Mouse (Mus musculus): Measurements from ENCODE around the gene Vegfb. TPM values are rescaled to one million over a fixed set of nuclear protein-coding genes. Genes with fewer than 3 reads are reported as not detected.

The Vegfb gene
- polyA plus RNA-seq, 1 experiment = 39.3 TPM

DNA sequence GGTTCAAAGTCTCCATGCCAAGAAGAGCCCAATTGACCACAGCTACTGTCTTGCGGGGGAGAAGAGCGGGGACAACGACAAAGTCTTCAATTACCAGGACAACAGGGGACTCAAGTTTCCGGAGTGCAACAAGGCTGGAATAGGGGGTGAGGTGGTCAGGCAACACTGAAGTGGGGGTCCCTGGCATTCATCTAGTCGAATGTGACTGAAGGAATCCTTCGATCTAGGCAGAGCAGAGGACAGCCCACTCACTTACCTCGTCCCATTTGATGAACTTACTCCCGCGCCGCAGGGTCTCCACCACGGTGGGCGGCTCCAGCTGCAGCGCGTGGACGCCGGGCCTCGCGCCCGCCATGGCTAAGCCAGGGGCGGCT is 18.2 kb downstream of the Vegfb start:
- TF ChIP-seq CTCF (IDR thresholded peaks at IDR 0.05; ENCODE audit: borderline replicate concordance, extremely low read depth, insufficient read depth, insufficient read length) (no peak), POLR2A (IDR thresholded peaks at IDR 0.05; ENCODE audit: borderline replicate concordance, extremely low read depth, insufficient read depth, insufficient read length, poor library complexity, severe bottlenecking) (no peak)
- no peak for DNase-seq (ENCODE audit: low read depth)

DNA sequence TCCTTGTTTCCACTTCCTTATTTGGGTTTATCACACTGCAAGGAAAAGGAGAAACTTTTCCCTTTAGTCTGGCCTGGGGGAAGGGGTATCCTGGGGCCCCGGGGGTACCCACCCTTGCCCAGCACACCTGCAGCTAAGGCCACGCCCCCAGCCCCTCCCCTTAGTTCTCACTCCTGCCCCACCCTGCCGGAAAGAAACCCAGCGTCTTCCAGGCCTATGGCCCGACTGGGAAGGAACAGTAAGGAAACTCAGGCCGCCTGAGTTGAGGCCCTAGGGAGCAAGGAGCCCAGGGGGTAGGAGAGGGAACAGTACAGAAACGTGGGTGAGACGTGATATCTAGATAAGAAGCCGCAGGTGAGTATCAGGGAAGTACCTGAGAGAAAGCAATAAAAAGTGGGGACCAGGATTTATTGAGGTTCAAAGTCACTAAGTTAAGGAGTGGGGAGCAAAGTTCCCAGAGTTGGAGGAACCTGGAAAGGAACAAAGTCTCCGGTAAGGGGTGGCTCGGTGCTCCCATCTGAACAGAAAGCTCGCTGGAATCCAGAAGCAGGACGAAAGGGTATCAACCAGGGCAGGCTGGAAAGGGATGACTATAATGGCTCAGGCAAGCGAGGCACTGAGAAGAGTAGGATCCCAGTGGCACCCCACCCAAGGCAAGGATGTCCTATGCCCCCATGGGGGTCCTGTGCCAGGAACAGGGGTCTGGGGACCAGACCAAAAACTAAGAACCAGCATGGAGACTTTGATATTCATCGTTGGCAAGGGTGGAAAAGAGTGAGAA is 18.8 kb downstream of the Vegfb start:
- TF ChIP-seq POLR2A (IDR thresholded peaks at IDR 0.05; ENCODE audit: borderline replicate concordance, extremely low read depth, insufficient read depth, insufficient read length, poor library complexity, severe bottlenecking) (no peak), CTCF (IDR thresholded peaks at IDR 0.05; ENCODE audit: borderline replicate concordance, extremely low read depth, insufficient read depth, insufficient read length) (no peak)
- DNase-seq (ENCODE audit: low read depth) = no peak

DNA sequence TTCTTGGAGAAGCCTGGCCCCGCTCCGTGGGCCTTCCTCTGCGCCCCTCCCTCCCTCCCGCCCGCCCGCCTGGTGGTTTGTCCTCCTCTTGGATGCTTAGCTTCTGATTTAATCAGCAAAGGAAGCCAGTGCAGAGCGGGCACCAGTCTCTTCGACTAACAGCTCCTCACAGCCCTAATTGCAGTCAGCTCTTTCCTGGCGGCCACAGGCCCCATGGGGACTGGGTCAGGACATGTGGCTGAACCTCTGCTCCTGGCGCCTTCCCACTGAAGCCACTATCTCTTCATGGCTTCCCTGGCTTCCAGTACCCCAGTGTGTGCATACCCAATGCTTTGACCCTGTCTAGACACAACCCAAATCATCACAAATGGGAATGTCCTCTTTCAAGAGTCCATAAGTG is 31.0 kb downstream of the Vegfb start:
- TF ChIP-seq POLR2A (IDR thresholded peaks at IDR 0.05; ENCODE audit: borderline replicate concordance, extremely low read depth, insufficient read depth, insufficient read length, poor library complexity, severe bottlenecking) = no peak
- TF ChIP-seq CTCF (IDR thresholded peaks at IDR 0.05; ENCODE audit: borderline replicate concordance, extremely low read depth, insufficient read depth, insufficient read length) = no peak

DNA sequence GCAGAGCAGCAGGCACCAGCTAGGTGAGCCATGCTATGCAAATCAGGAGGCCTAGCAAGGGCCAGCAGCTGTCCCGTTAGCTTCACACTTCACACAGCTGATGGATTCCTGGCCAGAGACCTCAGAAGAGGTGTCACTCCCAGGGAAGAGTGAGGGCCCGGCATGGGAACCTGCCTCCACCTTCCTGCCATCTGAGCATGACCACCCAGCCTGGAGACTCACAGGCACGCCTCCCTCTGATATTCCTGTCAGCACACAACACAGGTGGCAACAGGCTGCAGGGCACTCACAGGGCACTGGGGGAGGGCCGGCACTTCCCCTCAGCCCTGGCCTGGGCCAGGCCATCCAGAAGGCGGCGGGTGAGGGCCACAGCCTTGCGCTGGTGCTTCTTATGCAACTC is 32.0 kb downstream of the Vegfb start:
- no peak for DNase-seq (ENCODE audit: low read depth)
- TF ChIP-seq CTCF (IDR thresholded peaks at IDR 0.05; ENCODE audit: borderline replicate concordance, extremely low read depth, insufficient read depth, insufficient read length) (no peak), POLR2A (IDR thresholded peaks at IDR 0.05; ENCODE audit: borderline replicate concordance, extremely low read depth, insufficient read depth, insufficient read length, poor library complexity, severe bottlenecking) (no peak)

More for the DNA sequence above, 31.0 kb downstream of the Vegfb start:
- DNase-seq (ENCODE audit: low read depth) = no peak

DNA sequence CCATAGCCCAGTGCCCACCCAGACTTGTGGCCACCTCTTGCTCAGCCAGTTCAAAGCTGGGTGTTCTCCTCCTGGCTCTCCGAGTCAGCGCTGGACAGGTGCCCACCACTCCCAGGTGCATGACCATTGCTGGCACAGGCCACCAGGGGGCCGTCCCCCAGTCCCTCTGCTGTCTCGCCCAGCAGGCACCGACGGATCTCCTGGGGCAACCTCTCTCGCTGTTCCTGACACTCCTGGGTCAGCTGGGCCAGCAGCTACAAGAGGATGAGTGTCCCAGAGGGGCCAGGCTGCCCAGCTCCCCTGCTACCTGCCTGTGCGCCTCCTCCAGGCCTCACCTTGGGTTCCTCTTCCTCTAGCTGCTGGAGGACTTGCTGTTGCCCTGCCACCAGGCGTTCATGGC is 33.4 kb downstream of the Vegfb start:
- TF ChIP-seq CTCF (IDR thresholded peaks at IDR 0.05; ENCODE audit: borderline replicate concordance, extremely low read depth, insufficient read depth, insufficient read length) (peak; percentile 35; the same call in 1 of the 2 replicates), POLR2A (IDR thresholded peaks at IDR 0.05; ENCODE audit: borderline replicate concordance, extremely low read depth, insufficient read depth, insufficient read length, poor library complexity, severe bottlenecking) (no peak)
- DNase-seq (ENCODE audit: low read depth) = no peak

DNA sequence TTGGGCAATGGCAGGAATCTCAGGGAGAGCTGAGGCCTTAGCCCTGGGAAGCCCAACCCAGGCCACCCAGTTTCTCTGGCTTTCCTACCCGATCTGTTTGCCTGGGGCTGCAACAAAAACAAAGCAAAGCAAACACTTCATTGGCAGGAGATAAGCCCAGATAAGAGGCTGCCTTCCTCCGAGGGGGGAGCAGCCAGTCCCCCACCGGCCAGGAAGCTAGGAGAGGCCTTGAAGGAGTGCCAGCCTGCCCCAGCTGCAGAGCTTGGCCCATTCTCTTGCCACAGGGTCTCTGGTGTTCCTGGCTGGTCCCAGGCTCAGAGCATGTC is 34.8 kb downstream of the Vegfb start:
- TF ChIP-seq POLR2A (IDR thresholded peaks at IDR 0.05; ENCODE audit: borderline replicate concordance, extremely low read depth, insufficient read depth, insufficient read length, poor library complexity, severe bottlenecking) = no peak
- TF ChIP-seq CTCF (IDR thresholded peaks at IDR 0.05; ENCODE audit: borderline replicate concordance, extremely low read depth, insufficient read depth, insufficient read length) = no peak
- no peak for DNase-seq (ENCODE audit: low read depth)

DNA sequence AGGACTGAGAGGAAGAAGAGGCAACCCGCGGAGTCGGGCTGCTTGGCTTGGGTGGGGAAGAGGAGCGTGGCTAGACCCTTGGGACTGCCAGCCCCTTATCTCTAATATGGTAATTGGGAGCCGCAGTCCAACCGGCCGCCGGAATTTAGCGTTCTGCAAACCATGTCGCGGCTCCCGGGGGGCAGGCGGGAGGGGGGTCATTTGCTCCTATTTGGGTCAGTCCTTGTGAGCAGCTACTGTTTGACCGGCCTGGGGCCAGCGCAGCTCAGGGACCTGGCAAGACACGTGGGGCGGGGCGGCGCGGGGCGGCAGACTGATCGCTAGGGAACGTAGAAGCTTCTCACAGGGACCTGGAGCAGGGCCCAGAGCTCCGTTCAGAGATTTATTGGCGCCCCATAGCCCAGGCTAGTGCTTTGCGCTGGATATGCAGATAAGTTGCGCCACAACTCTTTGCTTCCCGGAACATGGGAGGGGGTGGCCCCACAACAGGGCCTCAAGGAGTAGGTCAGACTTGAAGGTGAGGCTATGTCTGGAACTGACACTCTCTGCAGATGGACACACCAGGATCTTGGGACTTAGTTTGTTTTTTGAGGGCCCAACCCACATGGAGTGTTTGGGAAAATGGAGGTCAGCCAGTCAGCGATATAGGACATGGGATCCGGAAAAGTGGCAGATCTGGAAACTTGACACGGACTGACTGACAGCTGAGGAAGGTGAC is 35.3 kb downstream of the Vegfb start:
- peak; percentile 82 for DNase-seq (ENCODE audit: low read depth)
- TF ChIP-seq CTCF (IDR thresholded peaks at IDR 0.05; ENCODE audit: borderline replicate concordance, extremely low read depth, insufficient read depth, insufficient read length) (no peak), POLR2A (IDR thresholded peaks at IDR 0.05; ENCODE audit: borderline replicate concordance, extremely low read depth, insufficient read depth, insufficient read length, poor library complexity, severe bottlenecking) (no peak)

DNA sequence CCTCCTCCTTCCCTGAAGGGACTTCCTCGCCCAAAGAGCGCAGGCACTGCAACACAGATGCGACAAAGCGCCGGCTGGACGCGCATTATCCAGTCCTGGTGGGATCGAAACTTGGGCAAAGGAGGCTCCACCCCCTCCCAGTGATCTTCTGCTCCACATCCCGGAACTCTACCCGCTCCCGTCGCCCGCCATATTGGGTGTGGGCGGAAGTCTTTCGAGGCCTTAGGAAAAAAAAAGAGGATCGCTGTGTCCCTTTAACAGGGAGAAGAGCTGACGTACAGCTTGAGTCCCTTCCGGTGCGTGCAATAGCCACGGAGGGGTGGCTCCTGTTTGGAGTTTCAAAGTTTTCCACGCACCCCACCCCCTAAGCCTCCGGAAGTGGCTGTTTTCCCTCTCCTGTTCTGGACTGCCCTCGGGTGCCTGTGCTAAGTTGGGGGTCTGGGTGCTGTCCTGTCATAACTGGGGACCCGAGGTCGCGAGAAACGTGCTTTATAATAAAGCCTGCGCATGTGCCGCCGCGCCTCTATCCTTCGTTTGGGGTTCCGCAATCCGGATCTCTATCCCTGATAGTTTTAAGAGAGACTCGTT is 36.0 kb downstream of the Vegfb start:
- no peak for TF ChIP-seq CTCF (IDR thresholded peaks at IDR 0.05; ENCODE audit: borderline replicate concordance, extremely low read depth, insufficient read depth, insufficient read length)
- peak; percentile 61; the same call in 1 of the 2 replicates for TF ChIP-seq POLR2A (IDR thresholded peaks at IDR 0.05; ENCODE audit: borderline replicate concordance, extremely low read depth, insufficient read depth, insufficient read length, poor library complexity, severe bottlenecking)
- peak; percentile 98 for DNase-seq (ENCODE audit: low read depth)

DNA sequence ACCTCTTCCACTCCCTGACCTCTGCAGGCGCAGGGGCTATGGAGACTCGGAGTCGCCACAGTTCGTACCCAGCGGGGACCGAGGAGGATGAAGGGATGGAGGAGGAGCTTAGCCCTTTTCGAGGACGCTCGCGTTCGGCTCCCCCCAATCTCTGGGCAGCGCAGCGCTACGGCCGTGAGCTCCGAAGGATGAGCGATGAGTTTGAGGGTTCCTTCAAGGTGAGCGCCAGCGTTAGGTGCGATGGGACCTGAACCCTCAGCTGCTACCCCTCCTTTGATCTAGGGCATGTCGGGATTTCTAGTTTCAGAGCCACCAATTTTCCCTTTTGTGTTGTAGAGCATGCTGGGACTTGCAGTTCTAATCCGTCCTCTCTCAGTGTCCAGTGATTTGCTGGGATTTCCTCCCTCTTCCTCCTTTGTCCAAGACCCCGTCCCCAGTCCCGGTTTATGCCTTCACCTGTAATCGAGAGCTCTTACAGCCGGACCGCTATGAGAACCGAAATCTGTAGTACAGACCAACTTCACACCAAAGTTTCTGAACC is 36.8 kb downstream of the Vegfb start:
- TF ChIP-seq CTCF (IDR thresholded peaks at IDR 0.05; ENCODE audit: borderline replicate concordance, extremely low read depth, insufficient read depth, insufficient read length) = no peak
- peak; percentile 67; the same call in 1 of the 2 replicates for TF ChIP-seq POLR2A (IDR thresholded peaks at IDR 0.05; ENCODE audit: borderline replicate concordance, extremely low read depth, insufficient read depth, insufficient read length, poor library complexity, severe bottlenecking)
- DNase-seq (ENCODE audit: low read depth) = peak; percentile 92

DNA sequence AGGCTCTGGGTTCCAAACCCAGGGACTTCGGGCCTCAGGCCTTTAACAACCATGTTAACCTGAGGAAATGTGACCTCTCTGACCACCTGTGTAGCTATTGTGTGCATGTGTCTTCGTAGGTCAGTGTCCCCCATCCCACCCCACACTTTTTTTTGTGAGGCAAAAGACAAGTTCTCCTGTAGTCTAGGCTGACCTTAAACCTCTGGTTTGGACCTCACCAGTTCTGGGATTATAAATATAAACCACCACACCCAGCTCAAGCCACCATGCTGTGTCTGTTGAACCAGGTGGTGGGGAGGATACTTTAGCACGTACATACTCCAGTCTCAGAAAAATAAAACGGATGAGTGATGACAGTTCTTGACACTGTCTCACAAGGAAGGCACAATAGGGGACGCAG is 37.5 kb downstream of the Vegfb start:
- no peak for DNase-seq (ENCODE audit: low read depth)
- no peak for TF ChIP-seq POLR2A (IDR thresholded peaks at IDR 0.05; ENCODE audit: borderline replicate concordance, extremely low read depth, insufficient read depth, insufficient read length, poor library complexity, severe bottlenecking)
- TF ChIP-seq CTCF (IDR thresholded peaks at IDR 0.05; ENCODE audit: borderline replicate concordance, extremely low read depth, insufficient read depth, insufficient read length) = no peak

DNA sequence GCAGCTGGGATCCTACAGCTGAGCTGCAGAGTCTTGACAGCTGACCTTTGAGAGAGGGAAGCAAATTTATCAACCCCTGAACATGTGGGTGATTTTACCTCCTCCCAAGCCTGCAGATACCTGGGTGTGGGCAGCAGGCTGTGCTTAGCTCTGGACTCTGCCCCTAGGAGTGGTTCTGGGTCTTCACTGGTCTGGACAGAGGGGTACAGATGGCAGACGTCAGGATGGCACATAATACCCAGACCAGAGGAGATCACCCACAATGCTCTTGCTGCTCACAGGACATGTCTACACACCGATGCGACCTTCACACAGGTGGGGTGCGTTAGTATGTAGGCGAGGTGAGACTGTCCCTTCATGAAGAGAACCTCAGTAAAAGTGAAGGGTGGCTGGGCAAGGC is 37.9 kb downstream of the Vegfb start:
- no peak for DNase-seq (ENCODE audit: low read depth)

More for the DNA sequence above, 37.9 kb downstream of the Vegfb start:
- TF ChIP-seq POLR2A (IDR thresholded peaks at IDR 0.05; ENCODE audit: borderline replicate concordance, extremely low read depth, insufficient read depth, insufficient read length, poor library complexity, severe bottlenecking) (no peak), CTCF (IDR thresholded peaks at IDR 0.05; ENCODE audit: borderline replicate concordance, extremely low read depth, insufficient read depth, insufficient read length) (no peak)
